Comparison of ENCODE assay signal across 21 mouse cellular contexts in genomic region chr10:104668286-104668685, GRCm38 (mm10).
A peak's percentile ranks its signal among the peaks of the same experiment; 100 is the strongest.
DNase-seq lines count a peak whose midpoint lies in the region; ATAC-seq and TF ChIP-seq lines count a peak whose summit lies in the region.
"Had no signal": no experiment of that assay in that cellular context is flagged by ENCODE, and none has a peak within 500 bp of the region (broad histone marks: within the 10 kb centered on the region; RNA-seq: fewer than 3 reads in every experiment).

No protein-coding gene starts in this region.

- no peaks in the 10 kb centered on the region for H3K27me3 ChIP-seq in forebrain, embryonic 13.5 days
- H3K27me3 ChIP-seq in forebrain, embryonic 10.5 days (ENCODE audit: poor library complexity, severe bottlenecking), result no peaks in the 10 kb centered on the region
- no peaks in the 10 kb centered on the region for H3K27me3 ChIP-seq in forebrain, embryonic 15.5 days
- H3K27me3 ChIP-seq in forebrain, embryonic 12.5 days, result no peaks in the 10 kb centered on the region
- H3K27me3 ChIP-seq in limb, embryonic 14.5 days (ENCODE audit: control insufficient read depth, insufficient read depth, low read length), result no peaks in the 10 kb centered on the region
- H3K27me3 ChIP-seq in limb, embryonic 10.5 days (ENCODE audit: low read depth, poor library complexity, severe bottlenecking), result no peaks in the 10 kb centered on the region
- H3K27me3 ChIP-seq: CH12.LX; embryonic facial prominence, embryonic 12.5 days had no signal

- TF ChIP-seq POLR2A in limb, embryonic 14.5 days (IDR thresholded peaks at IDR 0.05; ENCODE audit: borderline replicate concordance, extremely low read depth, insufficient read depth, insufficient read length), result no peak

- peak; percentile 57; the same call in 1 of the 2 replicates for ATAC-seq in forebrain, embryonic 13.5 days
- 0 out of 2 replicates have a peak, but pooled peaks have one; percentile 26 for ATAC-seq in forebrain, embryonic 15.5 days (replicated peaks)
- no peak for ATAC-seq in forebrain, embryonic 12.5 days (ENCODE audit: low FRiP score)
- ATAC-seq in limb, embryonic 14.5 days (ENCODE audit: low FRiP score, low read depth), result no peak
- ATAC-seq: CD4-positive, CD25-positive, alpha-beta regulatory T cell, adult 4 months had no signal

- DNase-seq in forebrain, embryonic 10.5 days (ENCODE audit: extremely low spot score, low spot score), result no peak
- peak; percentile 7 for DNase-seq in limb, embryonic 14.5 days (ENCODE audit: low spot score)
- DNase-seq in limb, embryonic 10.5 days (ENCODE audit: low spot score), result no peak
- no peak for DNase-seq in lung, postnatal 36 days
- DNase-seq: adrenal gland, adult 2 months; adrenal gland, postnatal 10 days; adrenal gland, postnatal 25 days; B cell, adult 2 months; cerebellum, adult 11-12 months; cerebellum, adult 2 months; cerebellum, adult 9-10 months; cerebellum, postnatal 10 days; cerebellum, postnatal 25 days had no signal

- H3K4me2 ChIP-seq in forebrain, embryonic 13.5 days, result no peak overlapping the region
- no peak overlapping the region for H3K4me2 ChIP-seq in forebrain, embryonic 15.5 days (replicated peaks)
- H3K4me2 ChIP-seq in forebrain, embryonic 12.5 days, result no peak overlapping the region
- H3K4me2 ChIP-seq in limb, embryonic 14.5 days (replicated peaks; ENCODE audit: low read depth, low read length, severe bottlenecking), result no peak overlapping the region
- H3K4me2 ChIP-seq: embryonic facial prominence, embryonic 12.5 days had no signal

- no peak overlapping the region for H3K9ac ChIP-seq in forebrain, embryonic 13.5 days
- no peak overlapping the region for H3K9ac ChIP-seq in forebrain, embryonic 15.5 days (replicated peaks)
- H3K9ac ChIP-seq in forebrain, embryonic 12.5 days, result no peak overlapping the region
- H3K9ac ChIP-seq in limb, embryonic 14.5 days (ENCODE audit: low read depth, low read length, severe bottlenecking), result no peak overlapping the region
- H3K9ac ChIP-seq: embryonic facial prominence, embryonic 12.5 days had no signal

- H3K4me3 ChIP-seq in forebrain, embryonic 13.5 days, result no peak overlapping the region
- H3K4me3 ChIP-seq in forebrain, embryonic 10.5 days, result no peak overlapping the region
- H3K4me3 ChIP-seq in forebrain, embryonic 15.5 days, result no peak overlapping the region
- H3K4me3 ChIP-seq in forebrain, embryonic 12.5 days (replicated peaks), result no peak overlapping the region
- H3K4me3 ChIP-seq in limb, embryonic 14.5 days (replicated peaks; ENCODE audit: low read length), result no peak overlapping the region
- H3K4me3 ChIP-seq in limb, embryonic 10.5 days, result no peak overlapping the region
- H3K4me3 ChIP-seq: embryonic facial prominence, embryonic 10.5 days; embryonic facial prominence, embryonic 12.5 days had no signal

- H3K9me3 ChIP-seq in forebrain, embryonic 13.5 days (replicated peaks), result no peaks in the 10 kb centered on the region
- no peaks in the 10 kb centered on the region for H3K9me3 ChIP-seq in forebrain, embryonic 10.5 days
- H3K9me3 ChIP-seq in forebrain, embryonic 15.5 days, result no peaks in the 10 kb centered on the region
- no peaks in the 10 kb centered on the region for H3K9me3 ChIP-seq in forebrain, embryonic 12.5 days
- no peaks in the 10 kb centered on the region for H3K9me3 ChIP-seq in limb, embryonic 14.5 days (ENCODE audit: control insufficient read depth, low read length)
- H3K9me3 ChIP-seq in limb, embryonic 10.5 days (replicated peaks), result no peaks in the 10 kb centered on the region
- H3K9me3 ChIP-seq: embryonic facial prominence, embryonic 10.5 days; embryonic facial prominence, embryonic 12.5 days had no signal

- WGBS in forebrain, embryonic 13.5 days, result 84% methylated on average over 2 of the region's 2 CpGs
- WGBS in forebrain, embryonic 10.5 days, result 95% methylated on average over 2 of the region's 2 CpGs
- WGBS in forebrain, embryonic 15.5 days, result 71% methylated on average over 2 of the region's 2 CpGs
- 90% methylated on average over 2 of the region's 2 CpGs for WGBS in forebrain, embryonic 12.5 days
- 63% methylated on average over 2 of the region's 2 CpGs for WGBS in limb, embryonic 14.5 days
- WGBS in limb, embryonic 10.5 days, result 85% methylated on average over 2 of the region's 2 CpGs

- H3K27ac ChIP-seq in forebrain, embryonic 13.5 days, result no peak overlapping the region
- no peak overlapping the region for H3K27ac ChIP-seq in forebrain, embryonic 10.5 days
- no peak overlapping the region for H3K27ac ChIP-seq in forebrain, embryonic 15.5 days (replicated peaks)
- H3K27ac ChIP-seq in forebrain, embryonic 12.5 days, result no peak overlapping the region
- no peak overlapping the region for H3K27ac ChIP-seq in limb, embryonic 14.5 days (replicated peaks; ENCODE audit: low read depth, low read length)
- no peak overlapping the region for H3K27ac ChIP-seq in limb, embryonic 10.5 days
- H3K27ac ChIP-seq: embryonic facial prominence, embryonic 10.5 days; embryonic facial prominence, embryonic 12.5 days had no signal

- no peaks in the 10 kb centered on the region for H3K4me1 ChIP-seq in forebrain, embryonic 13.5 days
- no peaks in the 10 kb centered on the region for H3K4me1 ChIP-seq in forebrain, embryonic 10.5 days
- H3K4me1 ChIP-seq in forebrain, embryonic 15.5 days, result no peaks in the 10 kb centered on the region
- no peaks in the 10 kb centered on the region for H3K4me1 ChIP-seq in forebrain, embryonic 12.5 days
- H3K4me1 ChIP-seq in limb, embryonic 14.5 days (ENCODE audit: control insufficient read depth, insufficient read depth, low read length), result no peaks in the 10 kb centered on the region
- H3K4me1 ChIP-seq in limb, embryonic 10.5 days, result no peaks in the 10 kb centered on the region
- H3K4me1 ChIP-seq: embryonic facial prominence, embryonic 10.5 days; embryonic facial prominence, embryonic 12.5 days had no signal

- no peaks in the 10 kb centered on the region for H3K36me3 ChIP-seq in forebrain, embryonic 13.5 days (ENCODE audit: poor library complexity, severe bottlenecking)
- no peaks in the 10 kb centered on the region for H3K36me3 ChIP-seq in forebrain, embryonic 10.5 days (replicated peaks)
- H3K36me3 ChIP-seq in forebrain, embryonic 15.5 days, result no peaks in the 10 kb centered on the region
- no peaks in the 10 kb centered on the region for H3K36me3 ChIP-seq in forebrain, embryonic 12.5 days (replicated peaks)
- H3K36me3 ChIP-seq in limb, embryonic 14.5 days (ENCODE audit: control insufficient read depth, insufficient read depth, low read length), result no peaks in the 10 kb centered on the region
- no peaks in the 10 kb centered on the region for H3K36me3 ChIP-seq in limb, embryonic 10.5 days
- H3K36me3 ChIP-seq: embryonic facial prominence, embryonic 10.5 days; embryonic facial prominence, embryonic 12.5 days; G1E had no signal

Comparison
In these comparisons a context has a peak if more than half of its experiments do, and no peak if none do; other contexts are left out.
1. ATAC-seq: peak in forebrain, embryonic 13.5 days (single experiment) and forebrain, embryonic 15.5 days (single experiment); none in forebrain, embryonic 12.5 days (single experiment) and limb, embryonic 14.5 days (single experiment).